Mouse (Mus musculus) heart, adult 10 weeks (tissue): ENCODE measurements around the gene Fam120a. TPM values are rescaled to one million over a fixed set of nuclear protein-coding genes. Genes with fewer than 3 reads are reported as not detected.

Source experiments
- polyA plus RNA-seq: library from polyadenylated mRNA; stranded (reverse); fragments of 350-450 nt; fragmentation: Illumina TruSeq; extraction: RNeasy Lipid Tissue Mini Kit (QIAGEN cat#74804); gene quantifications from one replicate; pipeline ENCODE4 v1.2.3, GENCODE M21; 2014; ENCODE audit warnings: low read depth, low replicate concordance

Fam120a gene
- polyA plus RNA-seq, result 64.8 TPM

GRCm38 (mm10) chr13:48967956-48968749 lies at the start of gene Fam120a:
TSS of gene Fam120a (minus strand) at chr13:48968017.

GRCm38 (mm10) chr13:48870771-48871731 lies 96.8 kb downstream of the Fam120a start, which contains the start of gene Phf2:
TSS of gene Phf2 (minus strand) at chr13:48871119.

Other genes with a start within 250 kb of the Fam120a start
- 23.6 TPM for gene Phf2, start 96.9 kb downstream of the Fam120a start, polyA plus RNA-seq
- gene Wnk2, start 180.0 kb upstream of the Fam120a start, polyA plus RNA-seq, result 35.6 TPM
- 74.2 TPM for gene Ninj1, start 219.5 kb upstream of the Fam120a start, polyA plus RNA-seq
- gene Card19, start 248.0 kb upstream of the Fam120a start, polyA plus RNA-seq, result 179 TPM